Mouse (Mus musculus): Measurements from ENCODE around the gene Tenm2. TPM values are rescaled to one million over a fixed set of nuclear protein-coding genes. Genes with fewer than 3 reads are reported as not detected.

Tenm2 gene
- polyA plus RNA-seq, 1 experiment from 2014 or later: 3.4 TPM

GRCm38 (mm10) chr11:36635082-36635481, 600.7 kb downstream of the Tenm2 start:
- Histone ChIP-seq H3K4me3 (ENCODE audit: low read depth, low read length) (no peak overlapping the region), H3K27me3 (replicated peaks; ENCODE audit: control insufficient read depth, insufficient read depth, low read length) (no peaks in the 10 kb centered on the region), H3K4me1 (ENCODE audit: control insufficient read depth, insufficient read depth, low read length) (no peaks in the 10 kb centered on the region), H3K9me3 (ENCODE audit: control insufficient read depth, low read length) (no peaks in the 10 kb centered on the region), H3K27ac (replicated peaks; ENCODE audit: low read depth, low read length) (no peak overlapping the region), H3K4me2 (ENCODE audit: low read depth, low read length) (no peak overlapping the region), H3K9ac (ENCODE audit: low read depth, low read length) (no peak overlapping the region), H3K36me3 (ENCODE audit: control insufficient read depth, insufficient read depth, low read length) (no peaks in the 10 kb centered on the region)
- DNase-seq (ENCODE audit: low spot score): peak; percentile 14
- ATAC-seq (ENCODE audit: low read depth): no peak
- WGBS: 37% methylated on average over 6 of the region's 6 CpGs

GRCm38 (mm10) chr11:36632201-36632600, 603.6 kb downstream of the Tenm2 start:
- ATAC-seq (ENCODE audit: low read depth): 0 out of 2 replicates have a peak, but pooled peaks have one; percentile 37

GRCm38 (mm10) chr11:36613807-36614206, 622.0 kb downstream of the Tenm2 start:
- H3K4me2 ChIP-seq (ENCODE audit: low read depth, low read length): no peak overlapping the region
- no peaks in the 10 kb centered on the region for H3K4me1 ChIP-seq (ENCODE audit: control insufficient read depth, insufficient read depth, low read length)
- no peak overlapping the region for H3K27ac ChIP-seq (replicated peaks; ENCODE audit: low read depth, low read length)
- 63% methylated on average over 6 of the region's 6 CpGs for WGBS
- H3K27me3 ChIP-seq (replicated peaks; ENCODE audit: control insufficient read depth, insufficient read depth, low read length): no peaks in the 10 kb centered on the region
- no peak overlapping the region for H3K4me3 ChIP-seq (ENCODE audit: low read depth, low read length)
- no peaks in the 10 kb centered on the region for H3K36me3 ChIP-seq (ENCODE audit: control insufficient read depth, insufficient read depth, low read length)
- H3K9ac ChIP-seq (ENCODE audit: low read depth, low read length): no peak overlapping the region
- DNase-seq (ENCODE audit: low spot score) (peak; percentile 7), ATAC-seq (ENCODE audit: low read depth) (no peak)
- H3K9me3 ChIP-seq (ENCODE audit: control insufficient read depth, low read length): no peaks in the 10 kb centered on the region

More at GRCm38 (mm10) chr11:36632201-36632600, 603.6 kb downstream of the Tenm2 start:
- no peaks in the 10 kb centered on the region for H3K4me1 ChIP-seq (ENCODE audit: control insufficient read depth, insufficient read depth, low read length)
- no peak overlapping the region for H3K27ac ChIP-seq (replicated peaks; ENCODE audit: low read depth, low read length)
- no peaks in the 10 kb centered on the region for H3K27me3 ChIP-seq (replicated peaks; ENCODE audit: control insufficient read depth, insufficient read depth, low read length)
- no peaks in the 10 kb centered on the region for H3K9me3 ChIP-seq (ENCODE audit: control insufficient read depth, low read length)
- H3K9ac ChIP-seq (ENCODE audit: low read depth, low read length): no peak overlapping the region
- no peak overlapping the region for H3K4me2 ChIP-seq (ENCODE audit: low read depth, low read length)
- no peaks in the 10 kb centered on the region for H3K36me3 ChIP-seq (ENCODE audit: control insufficient read depth, insufficient read depth, low read length)
- no peak overlapping the region for H3K4me3 ChIP-seq (ENCODE audit: low read depth, low read length)
- no peak for DNase-seq (ENCODE audit: low spot score)

- Histone ChIP-seq H3K36me3 (ENCODE audit: control insufficient read depth, insufficient read depth, low read length) (no peaks in the 10 kb centered on the region), H3K9ac (ENCODE audit: low read depth, low read length) (no peak overlapping the region), H3K27me3 (replicated peaks; ENCODE audit: control insufficient read depth, insufficient read depth, low read length) (no peaks in the 10 kb centered on the region), H3K4me2 (ENCODE audit: low read depth, low read length) (no peak overlapping the region), H3K27ac (replicated peaks; ENCODE audit: low read depth, low read length) (no peak overlapping the region), H3K9me3 (ENCODE audit: control insufficient read depth, low read length) (no peaks in the 10 kb centered on the region), H3K4me1 (ENCODE audit: control insufficient read depth, insufficient read depth, low read length) (no peaks in the 10 kb centered on the region), H3K4me3 (ENCODE audit: low read depth, low read length) (no peak overlapping the region)
- 45% methylated on average over 8 of the region's 8 CpGs for WGBS
- ATAC-seq (ENCODE audit: low read depth): no peak; the same call in 1 of the 2 replicates
- no peak for DNase-seq (ENCODE audit: low spot score)
These were observed 630.9 kb downstream of the Tenm2 start for GRCm38 (mm10) chr11:36604815-36605382.

- 38% methylated on average over 3 of the region's 3 CpGs for WGBS
- ATAC-seq (ENCODE audit: low read depth): peak; percentile 41; the same call in 1 of the 2 replicates
These were observed 631.5 kb downstream of the Tenm2 start for GRCm38 (mm10) chr11:36604272-36604671.

GRCm38 (mm10) chr11:36592471-36592870, 643.3 kb downstream of the Tenm2 start:
- Histone ChIP-seq H3K9ac (ENCODE audit: low read depth, low read length) (no peak overlapping the region), H3K4me3 (ENCODE audit: low read depth, low read length) (no peak overlapping the region), H3K27me3 (replicated peaks; ENCODE audit: control insufficient read depth, insufficient read depth, low read length) (no peaks in the 10 kb centered on the region), H3K4me1 (ENCODE audit: control insufficient read depth, insufficient read depth, low read length) (no peaks in the 10 kb centered on the region), H3K36me3 (ENCODE audit: control insufficient read depth, insufficient read depth, low read length) (no peaks in the 10 kb centered on the region), H3K4me2 (ENCODE audit: low read depth, low read length) (no peak overlapping the region), H3K27ac (replicated peaks; ENCODE audit: low read depth, low read length) (no peak overlapping the region), H3K9me3 (ENCODE audit: control insufficient read depth, low read length) (no peaks in the 10 kb centered on the region)
- ATAC-seq (ENCODE audit: low read depth) (no peak), DNase-seq (ENCODE audit: low spot score) (peak; percentile 7)
- WGBS: 74% methylated on average over 1 of the region's 1 CpGs

More at GRCm38 (mm10) chr11:36604272-36604671, 631.5 kb downstream of the Tenm2 start:
- H3K36me3 ChIP-seq (ENCODE audit: control insufficient read depth, insufficient read depth, low read length): no peaks in the 10 kb centered on the region
- no peak overlapping the region for H3K4me3 ChIP-seq (ENCODE audit: low read depth, low read length)
- no peaks in the 10 kb centered on the region for H3K9me3 ChIP-seq (ENCODE audit: control insufficient read depth, low read length)
- DNase-seq (ENCODE audit: low spot score): peak; percentile 75
- no peak overlapping the region for H3K4me2 ChIP-seq (ENCODE audit: low read depth, low read length)
- no peak overlapping the region for H3K9ac ChIP-seq (ENCODE audit: low read depth, low read length)
- no peaks in the 10 kb centered on the region for H3K4me1 ChIP-seq (ENCODE audit: control insufficient read depth, insufficient read depth, low read length)
- H3K27me3 ChIP-seq (replicated peaks; ENCODE audit: control insufficient read depth, insufficient read depth, low read length): no peaks in the 10 kb centered on the region
- no peak overlapping the region for H3K27ac ChIP-seq (replicated peaks; ENCODE audit: low read depth, low read length)

GRCm38 (mm10) chr11:36566146-36566545, 669.6 kb downstream of the Tenm2 start:
- DNase-seq (ENCODE audit: low spot score): no peak
- Histone ChIP-seq H3K4me2 (ENCODE audit: low read depth, low read length) (no peak overlapping the region), H3K36me3 (ENCODE audit: control insufficient read depth, insufficient read depth, low read length) (no peaks in the 10 kb centered on the region), H3K4me1 (ENCODE audit: control insufficient read depth, insufficient read depth, low read length) (no peaks in the 10 kb centered on the region), H3K9ac (ENCODE audit: low read depth, low read length) (no peak overlapping the region), H3K9me3 (ENCODE audit: control insufficient read depth, low read length) (no peaks in the 10 kb centered on the region), H3K27ac (replicated peaks; ENCODE audit: low read depth, low read length) (no peak overlapping the region), H3K4me3 (ENCODE audit: low read depth, low read length) (no peak overlapping the region), H3K27me3 (replicated peaks; ENCODE audit: control insufficient read depth, insufficient read depth, low read length) (no peaks in the 10 kb centered on the region)
- 79% methylated on average over 2 of the region's 2 CpGs for WGBS
- ATAC-seq (ENCODE audit: low read depth): no peak

- no peak overlapping the region for H3K4me3 ChIP-seq (ENCODE audit: low read depth, low read length)
- H3K4me1 ChIP-seq (ENCODE audit: control insufficient read depth, insufficient read depth, low read length): no peaks in the 10 kb centered on the region
- 69% methylated on average over 3 of the region's 3 CpGs for WGBS
- no peak overlapping the region for H3K9ac ChIP-seq (ENCODE audit: low read depth, low read length)
- DNase-seq (ENCODE audit: low spot score): no peak
- H3K27ac ChIP-seq (replicated peaks; ENCODE audit: low read depth, low read length): no peak overlapping the region
- no peak overlapping the region for H3K4me2 ChIP-seq (ENCODE audit: low read depth, low read length)
- H3K9me3 ChIP-seq (ENCODE audit: control insufficient read depth, low read length): no peaks in the 10 kb centered on the region
- H3K27me3 ChIP-seq (replicated peaks; ENCODE audit: control insufficient read depth, insufficient read depth, low read length): no peaks in the 10 kb centered on the region
- no peaks in the 10 kb centered on the region for H3K36me3 ChIP-seq (ENCODE audit: control insufficient read depth, insufficient read depth, low read length)
- no peak for ATAC-seq (ENCODE audit: low read depth)
These were observed 672.9 kb downstream of the Tenm2 start for GRCm38 (mm10) chr11:36562851-36563250.

All from embryonic facial prominence, embryonic 14.5 days (tissue).